Mouse (Mus musculus): ENCODE measurements around the gene Chst11.
A peak's percentile ranks its signal among the peaks of the same experiment; 100 is the strongest.

Gene Chst11

GRCm38 (mm10) chr10:83215559-83215958 is 230.3 kb downstream of the Chst11 start:
- DNase-seq (ENCODE audit: low spot score in 2 of 2): no peak

DNA sequence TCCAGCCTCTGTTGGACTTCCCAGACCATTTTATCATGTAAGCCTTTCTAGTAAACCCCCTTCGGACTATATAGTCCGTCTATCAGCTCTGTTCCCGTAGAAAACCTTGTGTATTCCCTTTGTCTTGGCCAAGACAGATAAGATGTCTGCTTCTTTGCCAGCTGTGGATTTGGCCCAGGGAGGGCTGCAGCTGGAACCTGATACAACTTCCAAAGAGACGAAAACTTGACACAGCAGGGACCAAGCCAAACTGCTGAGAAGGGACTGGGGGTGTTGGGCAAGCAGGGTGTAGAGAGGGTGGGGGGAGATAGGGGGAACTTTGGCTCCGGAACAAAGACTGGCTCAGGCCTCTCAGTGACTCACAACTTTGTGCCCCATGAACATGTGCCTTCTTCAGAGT is 232.0 kb downstream of the Chst11 start:
- DNase-seq (ENCODE audit: low spot score in 2 of 2): no peak

DNA sequence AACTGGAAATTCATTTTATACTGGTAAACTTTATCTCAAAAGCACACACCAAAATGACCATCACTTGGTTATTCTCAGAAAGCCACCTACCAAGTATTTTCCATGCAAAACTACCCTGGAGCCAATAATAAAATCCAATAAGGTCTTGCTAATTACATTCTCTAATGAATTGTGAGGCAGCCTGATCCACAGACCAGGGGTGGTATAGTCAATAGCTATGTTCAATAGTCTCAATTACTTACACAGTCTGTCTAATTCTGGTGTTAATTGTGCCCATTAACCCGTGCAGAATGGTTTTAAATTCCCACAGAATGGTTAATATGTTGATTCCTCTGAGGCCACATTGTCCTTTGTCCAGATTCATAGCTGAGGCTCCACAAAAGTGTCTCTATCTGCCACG is 233.5 kb downstream of the Chst11 start:
- DNase-seq (ENCODE audit: low spot score in 2 of 2): no peak

DNA sequence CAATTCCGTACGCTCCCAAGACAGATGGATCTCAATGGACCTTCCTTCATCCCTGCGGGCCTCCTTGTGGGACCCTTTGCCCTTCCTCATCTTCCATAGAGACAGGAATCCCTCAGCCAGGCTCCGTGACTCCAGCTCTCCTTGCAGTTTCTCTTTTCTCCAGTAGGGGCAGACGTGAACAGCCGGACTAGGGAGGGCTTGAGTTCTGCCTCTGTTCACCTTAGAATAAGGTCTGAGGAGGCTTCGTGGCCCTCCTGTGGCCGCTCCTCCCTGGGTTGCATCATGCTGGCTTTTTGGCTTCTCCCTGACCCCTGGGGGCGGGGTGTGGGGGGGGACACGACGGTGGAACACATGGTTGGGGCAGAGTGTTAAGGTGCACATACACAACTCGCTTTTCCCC is 234.4 kb downstream of the Chst11 start:
- peak; percentile 49 to 57 for DNase-seq (ENCODE audit: low spot score in 2 of 2)

GRCm38 (mm10) chr10:83220217-83220616 is 234.9 kb downstream of the Chst11 start:
- no peak for DNase-seq (ENCODE audit: low spot score in 2 of 2)

DNA sequence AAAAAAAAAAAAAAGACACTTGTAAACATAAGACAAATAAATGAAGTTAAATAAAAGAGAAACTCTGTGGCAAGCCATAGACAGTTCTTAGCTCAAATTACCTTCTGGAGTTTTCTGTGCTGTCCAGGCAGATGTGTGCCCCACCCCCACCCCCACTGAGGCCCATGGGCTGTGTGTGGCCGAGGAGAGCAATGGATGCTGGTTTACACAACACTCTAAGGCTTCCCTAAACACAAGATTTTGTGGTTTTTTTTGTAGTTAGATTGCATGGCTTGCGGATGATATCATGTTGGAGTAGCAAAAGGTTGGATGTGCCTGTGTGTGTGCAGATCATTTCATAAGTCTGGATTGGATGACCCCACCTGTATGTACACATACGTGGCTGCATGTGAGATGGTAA is 235.5 kb downstream of the Chst11 start:
- no peak for DNase-seq (ENCODE audit: low spot score in 2 of 2)

GRCm38 (mm10) chr10:83224999-83225398 is 239.7 kb downstream of the Chst11 start:
- DNase-seq (ENCODE audit: low spot score in 2 of 2): no peak

DNA sequence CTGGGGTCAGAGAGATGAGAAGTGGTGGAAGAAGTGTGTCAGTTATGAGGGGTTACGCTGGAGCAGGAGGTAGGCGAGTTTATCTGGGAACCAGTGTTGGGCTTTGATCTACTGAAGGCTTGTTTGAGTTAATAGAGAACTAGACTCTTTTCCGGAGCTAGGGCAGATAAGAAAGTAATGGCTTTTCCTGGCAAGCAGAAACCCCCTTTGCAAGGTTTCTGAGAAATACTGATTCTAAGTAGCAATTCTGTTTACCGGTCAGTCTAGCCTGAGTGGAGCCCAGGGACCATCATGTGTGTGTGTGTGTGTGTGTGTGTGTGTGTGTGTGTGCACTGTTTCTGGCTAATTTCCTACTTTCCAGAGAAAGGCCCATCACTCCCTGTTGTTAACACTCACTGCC is 243.3 kb downstream of the Chst11 start:
- no peak for DNase-seq (ENCODE audit: low spot score in 2 of 2)

GRCm38 (mm10) chr10:83233967-83234366 is 248.7 kb downstream of the Chst11 start:
- DNase-seq (ENCODE audit: low spot score in 2 of 2): no peak

- no peak for DNase-seq (ENCODE audit: low spot score in 2 of 2)
Measured at GRCm38 (mm10) chr10:83234391-83234790, 249.1 kb downstream of the Chst11 start.

DNA sequence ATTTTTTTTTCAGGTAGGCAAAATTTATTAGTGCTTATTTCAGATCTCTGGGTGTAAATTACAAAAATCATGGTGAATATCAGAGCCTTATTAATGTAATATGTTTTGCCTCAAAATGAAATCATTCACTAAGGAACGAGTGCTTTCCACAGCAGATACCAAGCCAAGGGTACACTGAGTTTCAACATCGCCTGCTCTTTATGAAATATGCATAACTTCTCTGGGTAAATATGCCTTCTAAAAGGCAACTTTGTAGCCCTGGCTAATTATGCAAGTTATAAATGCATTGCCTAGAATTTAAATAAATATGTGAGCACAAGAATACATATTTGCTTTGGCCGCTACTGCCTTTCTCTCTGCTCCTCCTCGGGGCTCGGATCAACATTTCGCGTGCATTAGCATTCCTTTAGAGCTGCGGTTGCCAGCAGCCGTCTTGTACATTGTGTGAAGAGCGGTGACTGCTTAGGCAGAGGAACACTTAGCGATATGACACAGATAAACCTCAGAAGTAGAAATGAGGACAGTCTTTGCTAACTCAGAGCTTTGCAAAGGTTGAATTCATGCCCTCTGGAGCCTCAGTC is 256.9 kb downstream of the Chst11 start:
- no peak for DNase-seq (ENCODE audit: low spot score in 2 of 2)

- DNase-seq (ENCODE audit: low spot score in 2 of 2): no peak
Measured at GRCm38 (mm10) chr10:83244131-83244530, 258.8 kb downstream of the Chst11 start.

Measured in spleen, postnatal 10 days (tissue).